Comparison of ENCODE assay signal across 18 mouse cellular contexts in genomic region chr5:113950133-113950532, GRCm38 (mm10). TPM values are rescaled to one million over a fixed set of nuclear protein-coding genes. Genes with fewer than 3 reads are reported as not detected.
A peak's percentile ranks its signal among the peaks of the same experiment; 100 is the strongest.
DNase-seq lines count a peak whose midpoint lies in the region; ATAC-seq lines count a peak whose summit lies in the region.
"Had no signal": no experiment of that assay in that cellular context is flagged by ENCODE, and none has a peak within 500 bp of the region (broad histone marks: within the 10 kb centered on the region; RNA-seq: fewer than 3 reads in every experiment).

No protein-coding gene starts in this region.

- no peak for ATAC-seq in heart, embryonic 12.5 days (ENCODE audit: insufficient number of reproducible peaks, low FRiP score)
- no peak for ATAC-seq in midbrain, embryonic 13.5 days
- ATAC-seq in midbrain, embryonic 15.5 days (replicated peaks) = no peak
- ATAC-seq in inflammation-experienced regulatory T-cells, adult 6 months = no peak
- ATAC-seq: Patski had no signal

- no peaks in the 10 kb centered on the region for H3K9me3 ChIP-seq in heart, embryonic 12.5 days (replicated peaks)
- no peaks in the 10 kb centered on the region for H3K9me3 ChIP-seq in midbrain, embryonic 13.5 days
- H3K9me3 ChIP-seq in midbrain, embryonic 15.5 days = no peaks in the 10 kb centered on the region
- H3K9me3 ChIP-seq: limb, embryonic 12.5 days; lung, embryonic 15.5 days; stomach, embryonic 15.5 days had no signal

- H3K27ac ChIP-seq in heart, embryonic 12.5 days (ENCODE audit: poor library complexity, severe bottlenecking) = no peak overlapping the region
- H3K27ac ChIP-seq in midbrain, embryonic 13.5 days = peak overlapping the region; percentile 30; the same call in 1 of the 2 replicates
- no peak overlapping the region for H3K27ac ChIP-seq in midbrain, embryonic 15.5 days
- H3K27ac ChIP-seq in macrophage = peak overlapping the region; percentile 96; the same call in 1 of the 2 replicates
- H3K27ac ChIP-seq: limb, embryonic 12.5 days; stomach, embryonic 15.5 days had no signal

- peaks cover 40% of the 10 kb centered on the region for H3K4me1 ChIP-seq in heart, embryonic 12.5 days (replicated peaks)
- no peaks in the 10 kb centered on the region for H3K4me1 ChIP-seq in midbrain, embryonic 13.5 days (replicated peaks)
- H3K4me1 ChIP-seq in midbrain, embryonic 15.5 days = peaks cover 2% of the 10 kb centered on the region; the same call in 1 of the 2 replicates
- H3K4me1 ChIP-seq: limb, embryonic 12.5 days; stomach, embryonic 15.5 days had no signal

- 84% methylated on average over 17 of the region's 17 CpGs for WGBS in heart, embryonic 12.5 days
- 88% methylated on average over 17 of the region's 17 CpGs for WGBS in midbrain, embryonic 13.5 days
- WGBS in midbrain, embryonic 15.5 days = 80% methylated on average over 17 of the region's 17 CpGs
- WGBS in macrophage (ENCODE audit: missing documents) = 93% methylated on average over 17 of the region's 17 CpGs

- DNase-seq in heart, adult 8-10 months (ENCODE audit: low spot score) = no peak
- peak; percentile 50 for DNase-seq in cerebellum, adult 9-11 months
- no peak for DNase-seq in lung, postnatal 36 days
- DNase-seq: gastrocnemius, postnatal 25 days; kidney, adult 8-10 months had no signal

- H3K27me3 ChIP-seq in heart, embryonic 12.5 days (replicated peaks) = no peaks in the 10 kb centered on the region
- no peaks in the 10 kb centered on the region for H3K27me3 ChIP-seq in midbrain, embryonic 13.5 days
- H3K27me3 ChIP-seq in midbrain, embryonic 15.5 days (replicated peaks) = no peaks in the 10 kb centered on the region
- H3K27me3 ChIP-seq: limb, embryonic 12.5 days; lung, embryonic 15.5 days; Patski; stomach, embryonic 15.5 days had no signal

- 0 out of 2 replicates have a peak overlapping the region, but pooled peaks have one; percentile 25 for H3K9ac ChIP-seq in heart, embryonic 12.5 days
- no peak overlapping the region for H3K9ac ChIP-seq in midbrain, embryonic 13.5 days (replicated peaks)
- H3K9ac ChIP-seq in midbrain, embryonic 15.5 days = no peak overlapping the region
- H3K9ac ChIP-seq: lung, embryonic 15.5 days; stomach, embryonic 15.5 days had no signal

- H3K4me3 ChIP-seq in heart, embryonic 12.5 days = no peak overlapping the region
- H3K4me3 ChIP-seq in midbrain, embryonic 13.5 days (replicated peaks) = no peak overlapping the region
- no peak overlapping the region for H3K4me3 ChIP-seq in midbrain, embryonic 15.5 days
- no peak overlapping the region for H3K4me3 ChIP-seq in macrophage (ENCODE audit: inconsistent target)
- H3K4me3 ChIP-seq: limb, embryonic 12.5 days; lung, embryonic 15.5 days; stomach, embryonic 15.5 days had no signal

- peaks cover 55% of the 10 kb centered on the region for H3K79me2 ChIP-seq in macrophage (ENCODE audit: inconsistent target)

- no peak overlapping the region for H3K4me2 ChIP-seq in heart, embryonic 12.5 days
- H3K4me2 ChIP-seq in midbrain, embryonic 13.5 days (replicated peaks) = no peak overlapping the region
- H3K4me2 ChIP-seq in midbrain, embryonic 15.5 days = no peak overlapping the region
- H3K4me2 ChIP-seq: limb, embryonic 12.5 days; lung, embryonic 15.5 days; stomach, embryonic 15.5 days had no signal

- H3K36me3 ChIP-seq in heart, embryonic 12.5 days = peaks cover 70% of the 10 kb centered on the region
- peaks cover 80% of the 10 kb centered on the region for H3K36me3 ChIP-seq in midbrain, embryonic 13.5 days
- H3K36me3 ChIP-seq in midbrain, embryonic 15.5 days (replicated peaks) = peaks cover 56% of the 10 kb centered on the region
- peaks cover 37% of the 10 kb centered on the region for H3K36me3 ChIP-seq in macrophage (ENCODE audit: inconsistent target)

RNA-seq across cellular contexts. Expression of gene Coro1c, which starts 41.6 kb away (rescaled TPM):
- 137 and 141 TPM in 2 replicates for polyA plus RNA-seq in heart, embryonic 12.5 days (2016; fragmentation: Nextera tagmentation; extraction: Ambion mirVana)
- total RNA-seq in heart, adult 8-10 months (2022) = 10 to 100 TPM; 21.9 to 30.3 (median 23.7) TPM
- polyA plus RNA-seq in midbrain, embryonic 13.5 days (2015; fragmentation: Nextera tagmentation; extraction: Ambion mirVana) = 214 and 215 TPM in 2 replicates
- polyA plus RNA-seq in midbrain, embryonic 15.5 days (2015; fragmentation: Nextera tagmentation; extraction: Ambion mirVana) = 198 and 206 TPM in 2 replicates
- 100 to 1,000 TPM in 17 of 26 experiments, 10 to 100 TPM in 9; 22.3 to 244 (median 133) TPM for total RNA-seq in macrophage (2018; cell fraction: chromatin; rRNA removed)
- 100 to 1,000 TPM; 158 to 295 (median 208) TPM for total RNA-seq in macrophage (2018; cell fraction: cytosol; rRNA removed)
- 100 to 1,000 TPM in 21 of 26 experiments, 10 to 100 TPM in 5; 51.2 to 265 (median 156) TPM for total RNA-seq in macrophage (2018; cell fraction: nucleus; rRNA removed)
- 171 to 329 TPM (median 266 TPM) in 3 replicates for polyA plus RNA-seq in macrophage (2018)
- polyA plus RNA-seq in inflammation-experienced regulatory T-cells, adult 6 months (2017; shearing (Covaris generic)) = 10 to 100 TPM; 46.6 to 88.2 (median 57.2) TPM

RNA-seq across cellular contexts. Expression of gene Ssh1, which starts 43.6 kb away (rescaled TPM):
- polyA plus RNA-seq in heart, embryonic 12.5 days (2016; fragmentation: Nextera tagmentation; extraction: Ambion mirVana) = 19.0 and 21.4 TPM in 2 replicates
- 10 to 100 TPM; 12.3 to 16.8 (median 13.4) TPM for total RNA-seq in heart, adult 8-10 months (2022)
- polyA plus RNA-seq in midbrain, embryonic 13.5 days (2015; fragmentation: Nextera tagmentation; extraction: Ambion mirVana) = 14.3 and 17.2 TPM in 2 replicates
- 11.7 and 15.1 TPM in 2 replicates for polyA plus RNA-seq in midbrain, embryonic 15.5 days (2015; fragmentation: Nextera tagmentation; extraction: Ambion mirVana)
- total RNA-seq in macrophage (2018; cell fraction: chromatin; rRNA removed) = 10 to 100 TPM in 23 of 26 experiments, 1 to 10 TPM in 3; 4.7 to 60.9 (median 34.7) TPM
- 10 to 100 TPM; 11.7 to 25.9 (median 20.7) TPM for total RNA-seq in macrophage (2018; cell fraction: cytosol; rRNA removed)
- total RNA-seq in macrophage (2018; cell fraction: nucleus; rRNA removed) = 10 to 100 TPM; 10.1 to 47.8 (median 30.6) TPM
- 8.9 to 10.3 TPM (median 10.0 TPM) in 3 replicates for polyA plus RNA-seq in macrophage (2018)
- polyA plus RNA-seq in inflammation-experienced regulatory T-cells, adult 6 months (2017; shearing (Covaris generic)) = 10 to 100 TPM; 15.5 to 18.0 (median 16.9) TPM

RNA-seq across cellular contexts. Expression of gene Dao, which starts 53.4 kb away (rescaled TPM):
- not detected in 2 replicates for polyA plus RNA-seq in heart, embryonic 12.5 days (2016; fragmentation: Nextera tagmentation; extraction: Ambion mirVana)
- not detected for total RNA-seq in heart, adult 8-10 months (2022)
- polyA plus RNA-seq in midbrain, embryonic 13.5 days (2015; fragmentation: Nextera tagmentation; extraction: Ambion mirVana) = not detected in 2 replicates
- polyA plus RNA-seq in midbrain, embryonic 15.5 days (2015; fragmentation: Nextera tagmentation; extraction: Ambion mirVana) = not detected in 2 replicates
- total RNA-seq in macrophage (2018; cell fraction: chromatin; rRNA removed) = not detected
- total RNA-seq in macrophage (2018; cell fraction: cytosol; rRNA removed) = under 1 TPM in 1 of 26 experiments, not detected in 25; 0.14 TPM
- total RNA-seq in macrophage (2018; cell fraction: nucleus; rRNA removed) = not detected
- not detected in 3 replicates for polyA plus RNA-seq in macrophage (2018)
- polyA plus RNA-seq in inflammation-experienced regulatory T-cells, adult 6 months (2017; shearing (Covaris generic)) = not detected
- total RNA-seq: gastrocnemius, postnatal 25 days; hematopoietic stem cell, adult 5-6 weeks; megakaryocyte-erythroid progenitor cell, adult 5-6 weeks had no signal
- polyA plus RNA-seq: embryonic facial prominence, embryonic 11.5 days; limb, embryonic 12.5 days; lung, embryonic 15.5 days; urinary bladder, adult 2 months had no signal

Comparison
In these comparisons a context has a peak if more than half of its experiments do, and no peak if none do; other contexts are left out.
1. H3K27ac ChIP-seq: peak in midbrain, embryonic 13.5 days (single experiment) and macrophage (single experiment); none in heart, embryonic 12.5 days (single experiment) and midbrain, embryonic 15.5 days (single experiment).